Mouse (Mus musculus) kidney, embryonic 16.5 days (tissue): ENCODE measurements around the gene Cltc. TPM values are rescaled to one million over a fixed set of nuclear protein-coding genes. Genes with fewer than 3 reads are reported as not detected.

Source experiments
- ATAC-seq: fragments of 200-750 bp; cut with Nextera tagmentation; 2 replicates; pipeline ENCODE4 v1.8.0; 2017; ENCODE audit warnings: moderate TSS enrichment; ENCODE audit not compliant: low FRiP score, low TSS enrichment
- H3K27ac ChIP-seq: fragments of 300-500 bp; sonication (generic); 2 replicates; pipeline ENCODE4 v1.5.1; 2014; ENCODE audit warnings: low read length
- H3K27me3 ChIP-seq: fragments of 300-500 bp; sonication (generic); 2 replicates; pipeline ENCODE4 v1.6.1; 2014; ENCODE audit warnings: low read length, control low read depth, mixed read lengths; ENCODE audit not compliant: insufficient read depth
- H3K36me3 ChIP-seq: fragments of 300-500 bp; sonication (generic); 2 replicates; pipeline ENCODE4 v1.6.1; 2014; ENCODE audit warnings: low read length, control low read depth, mixed read lengths; ENCODE audit not compliant: insufficient read depth
- H3K4me1 ChIP-seq: fragments of 300-500 bp; sonication (generic); 2 replicates; pipeline ENCODE4 v1.6.1; 2014; ENCODE audit warnings: low read length, control low read depth, mixed read lengths; ENCODE audit not compliant: insufficient read depth
- H3K4me2 ChIP-seq: fragments of 300-500 bp; sonication (generic); replicated peaks from 2 replicates; pipeline ENCODE4 v1.6.1; 2014; ENCODE audit warnings: low read depth, low read length
- H3K4me3 ChIP-seq: fragments of 300-500 bp; sonication (generic); 2 replicates; pipeline ENCODE4 v1.5.1; 2014; ENCODE audit warnings: mild to moderate bottlenecking, low read length
- H3K9ac ChIP-seq: fragments of 300-500 bp; sonication (generic); replicated peaks from 2 replicates; pipeline ENCODE4 v1.6.1; 2014; ENCODE audit warnings: low read length
- H3K9me3 ChIP-seq: fragments of 300-500 bp; sonication (generic); 2 replicates; pipeline ENCODE4 v1.6.1; 2016; ENCODE audit warnings: low read length, control low read depth
- WGBS: fragments of 180-500 bp; shearing (Covaris S2); extraction: QIAGEN DNeasy Blood & Tissue Kit; methylation state at CpG from one replicate; pipeline ENCODE4 v1.1.7; 2014; 5-methylcytosine and 5-hydroxymethylcytosine counted together
- polyA plus RNA-seq: library from polyadenylated mRNA; unstranded; fragments of >200 nt; fragmentation: Nextera tagmentation; extraction: Ambion mirVana; gene quantifications from 2 replicates; pipeline ENCODE4 v1.2.1, GENCODE M21; 2015

Gene Cltc
- polyA plus RNA-seq, 1 experiment from 2014 or later: 174 TPM

- 89% methylated on average over 1 of the region's 1 CpGs for WGBS
- no peaks in the 10 kb centered on the region for H3K36me3 ChIP-seq
- H3K27me3 ChIP-seq: no peaks in the 10 kb centered on the region
- no peak overlapping the region for H3K9ac ChIP-seq
- no peak overlapping the region for H3K4me2 ChIP-seq
- no peak overlapping the region for H3K27ac ChIP-seq
- H3K4me1 ChIP-seq: peaks cover 18% of the 10 kb centered on the region
- H3K4me3 ChIP-seq: no peak overlapping the region
- H3K9me3 ChIP-seq: no peaks in the 10 kb centered on the region
- no peak for ATAC-seq
These were observed 1.9 kb upstream of the Cltc start for GRCm38 (mm10) chr11:86759226-86759625.

- Histone ChIP-seq H3K4me2 (peak overlapping the region; percentile 79), H3K4me1 (peaks cover 24% of the 10 kb centered on the region), H3K27ac (peak overlapping the region; percentile 98), H3K4me3 (peak overlapping the region; percentile 100), H3K9me3 (no peaks in the 10 kb centered on the region), H3K27me3 (no peaks in the 10 kb centered on the region), H3K36me3 (no peaks in the 10 kb centered on the region), H3K9ac (peak overlapping the region; percentile 98)
- 31% methylated on average over 6 of the region's 6 CpGs for WGBS
- no peak for ATAC-seq
These were observed 1.2 kb upstream of the Cltc start for GRCm38 (mm10) chr11:86758559-86758958.

GRCm38 (mm10) chr11:86757142-86757479 lies 254 bp downstream of the Cltc start:
- Histone ChIP-seq H3K9me3 (no peaks in the 10 kb centered on the region), H3K27ac (peak overlapping the region; percentile 98), H3K27me3 (no peaks in the 10 kb centered on the region), H3K4me3 (peak overlapping the region; percentile 100), H3K4me2 (peak overlapping the region; percentile 73), H3K4me1 (peaks cover 30% of the 10 kb centered on the region), H3K36me3 (no peaks in the 10 kb centered on the region), H3K9ac (peak overlapping the region; percentile 98)
- 0% methylated on average over 18 of the region's 18 CpGs for WGBS
- no peak for ATAC-seq

GRCm38 (mm10) chr11:86756156-86757141 lies 916 bp downstream of the Cltc start:
- WGBS: under 1% methylated on average over 31 of the region's 31 CpGs
- Histone ChIP-seq H3K4me2 (peak overlapping the region; percentile 73), H3K9me3 (no peaks in the 10 kb centered on the region), H3K27me3 (no peaks in the 10 kb centered on the region), H3K4me1 (peaks cover 32% of the 10 kb centered on the region), H3K36me3 (no peaks in the 10 kb centered on the region), H3K4me3 (peak overlapping the region; percentile 100), H3K27ac (peak overlapping the region; percentile 98), H3K9ac (peak overlapping the region; percentile 98)
- peak; percentile 1; the same call in 1 of the 2 replicates for ATAC-seq

- Histone ChIP-seq H3K27ac (no peak overlapping the region), H3K9me3 (no peaks in the 10 kb centered on the region), H3K9ac (no peak overlapping the region), H3K27me3 (no peaks in the 10 kb centered on the region), H3K4me3 (no peak overlapping the region), H3K36me3 (no peaks in the 10 kb centered on the region), H3K4me2 (no peak overlapping the region), H3K4me1 (peaks cover 38% of the 10 kb centered on the region)
- ATAC-seq: no peak
These were observed 5.0 kb downstream of the Cltc start for GRCm38 (mm10) chr11:86752404-86752803.

- 100% methylated on average over 1 of the region's 1 CpGs for WGBS
- Histone ChIP-seq H3K36me3 (no peaks in the 10 kb centered on the region), H3K4me3 (no peak overlapping the region), H3K27me3 (no peaks in the 10 kb centered on the region), H3K27ac (no peak overlapping the region), H3K4me2 (no peak overlapping the region), H3K9me3 (no peaks in the 10 kb centered on the region), H3K4me1 (peaks cover 43% of the 10 kb centered on the region), H3K9ac (no peak overlapping the region)
- no peak for ATAC-seq
These were observed 6.4 kb downstream of the Cltc start for GRCm38 (mm10) chr11:86751010-86751409.

GRCm38 (mm10) chr11:86749776-86750423 lies 7.5 kb downstream of the Cltc start:
- Histone ChIP-seq H3K4me1 (peaks cover 46% of the 10 kb centered on the region), H3K9me3 (no peaks in the 10 kb centered on the region), H3K4me2 (0 out of 2 replicates have a peak overlapping the region, but pooled peaks have one; percentile 21), H3K4me3 (no peak overlapping the region), H3K27me3 (no peaks in the 10 kb centered on the region), H3K27ac (0 out of 2 replicates have a peak overlapping the region, but pooled peaks have one; percentile 34), H3K36me3 (no peaks in the 10 kb centered on the region), H3K9ac (no peak overlapping the region)
- ATAC-seq: no peak
- 74% methylated on average over 3 of the region's 3 CpGs for WGBS

GRCm38 (mm10) chr11:86745634-86746404 lies 11.5 kb downstream of the Cltc start:
- H3K9me3 ChIP-seq: no peaks in the 10 kb centered on the region
- H3K4me1 ChIP-seq: peaks cover 35% of the 10 kb centered on the region
- H3K27ac ChIP-seq: 0 out of 2 replicates have a peak overlapping the region, but pooled peaks have one; percentile 18
- H3K4me3 ChIP-seq: no peak overlapping the region
- H3K36me3 ChIP-seq: no peaks in the 10 kb centered on the region
- ATAC-seq: no peak
- no peak overlapping the region for H3K4me2 ChIP-seq
- WGBS: 57% methylated on average over 3 of the region's 3 CpGs
- H3K9ac ChIP-seq: no peak overlapping the region
- no peaks in the 10 kb centered on the region for H3K27me3 ChIP-seq

- no peaks in the 10 kb centered on the region for H3K36me3 ChIP-seq
- WGBS: 55% methylated on average over 2 of the region's 2 CpGs
- no peak for ATAC-seq
- H3K9ac ChIP-seq: no peak overlapping the region
- H3K4me3 ChIP-seq: no peak overlapping the region
- peaks cover 24% of the 10 kb centered on the region for H3K4me1 ChIP-seq
- H3K27me3 ChIP-seq: no peaks in the 10 kb centered on the region
- H3K27ac ChIP-seq: no peak overlapping the region
- H3K9me3 ChIP-seq: no peaks in the 10 kb centered on the region
- no peak overlapping the region for H3K4me2 ChIP-seq
These were observed 14.8 kb downstream of the Cltc start for GRCm38 (mm10) chr11:86742605-86743004.
